Mouse (Mus musculus) sigmoid colon, adult 10 weeks (tissue): ENCODE data around the gene Fbxw13. TPM values are rescaled to one million over a fixed set of nuclear protein-coding genes. Genes with fewer than 3 reads are reported as not detected.

ENCODE experiments used
- polyA plus RNA-seq: library from polyadenylated mRNA; stranded (reverse); fragments of 350-450 nt; fragmentation: Illumina TruSeq; extraction: RNeasy Lipid Tissue Mini Kit (QIAGEN cat#74804); gene quantifications from one replicate; pipeline ENCODE4 v1.2.3, GENCODE M21; 2014; ENCODE audit warnings: low read depth, low replicate concordance

The Fbxw13 gene
- polyA plus RNA-seq: 0.50 TPM

GRCm38 (mm10) chr9:109195875-109196274, at the start of gene Fbxw13:
Gene Fbxw13, minus strand, starts transcription at chr9:109195975.

DNA sequence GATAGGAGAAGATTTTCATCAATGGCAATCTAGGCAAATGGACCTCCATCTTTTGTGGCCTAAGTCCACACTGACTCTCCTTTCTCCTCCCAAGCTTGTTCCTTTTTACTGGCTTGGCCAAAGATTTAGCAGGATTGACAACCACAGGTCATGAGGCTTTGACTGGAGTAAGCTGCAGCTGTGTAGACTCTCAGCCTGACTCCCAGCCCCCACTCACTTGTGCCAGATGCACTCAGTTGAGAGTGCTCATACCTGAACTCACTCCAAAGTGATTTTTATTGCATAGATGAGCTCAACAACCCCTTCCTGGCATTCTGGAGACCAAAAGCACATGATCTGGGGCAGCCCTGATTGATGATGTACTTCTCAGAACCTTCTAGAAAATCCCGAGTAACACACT, 38.9 kb upstream of the Fbxw13 start, which contains the start of gene Fbxw20:
Fbxw20 (minus strand) TSS at position 101 of the 400 bp plus-strand sequence.

DNA sequence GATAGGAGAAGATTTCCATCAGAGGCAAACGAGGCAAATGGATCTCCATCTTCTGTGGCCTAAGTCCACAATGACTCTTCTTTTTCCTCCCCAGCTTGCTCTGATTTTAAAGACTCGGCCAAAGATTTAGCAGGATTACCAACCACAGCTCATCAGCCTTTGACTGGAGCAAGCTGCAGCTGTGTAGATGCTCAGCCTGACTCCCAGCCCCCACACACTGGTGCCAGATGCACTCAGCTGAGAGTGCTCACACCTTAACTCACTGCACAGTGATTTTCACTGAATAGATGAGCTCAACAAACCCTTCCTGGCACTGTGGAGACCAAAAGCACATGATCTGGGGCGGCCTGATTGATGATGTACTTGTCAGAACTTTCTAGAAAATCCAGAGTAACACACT, 33.8 kb downstream of the Fbxw13 start, which contains the start of gene Fbxw21:
Fbxw21 (minus strand) TSS at position 101 of the 400 bp plus-strand sequence.

Other genes starting within 250 kb of the Fbxw13 start
- not detected for gene Col7a1, start 242.4 kb downstream of the Fbxw13 start, polyA plus RNA-seq
- not detected for gene Ucn2, start 210.0 kb downstream of the Fbxw13 start, polyA plus RNA-seq
- 2.1 TPM for gene Pfkfb4, start 204.2 kb downstream of the Fbxw13 start, polyA plus RNA-seq
- gene Shisa5, start 157.4 kb downstream of the Fbxw13 start, polyA plus RNA-seq: 38.0 TPM
- not detected for gene Trex1, start 136.2 kb downstream of the Fbxw13 start, polyA plus RNA-seq
- 6.4 TPM for gene Atrip, start 121.9 kb downstream of the Fbxw13 start, polyA plus RNA-seq
- gene Ccdc51, start 113.5 kb downstream of the Fbxw13 start, polyA plus RNA-seq: 1.5 TPM
- gene Tma7, start 113.4 kb downstream of the Fbxw13 start, polyA plus RNA-seq: 568 TPM
- 0.47 TPM for gene Plxnb1, start 100.6 kb downstream of the Fbxw13 start, polyA plus RNA-seq
- not detected for gene Fbxw21, start 33.9 kb downstream of the Fbxw13 start, polyA plus RNA-seq
- not detected for gene Fbxw20, start 38.8 kb upstream of the Fbxw13 start, polyA plus RNA-seq
- not detected for gene Fbxw14, start 91.7 kb upstream of the Fbxw13 start, polyA plus RNA-seq
- not detected for gene Fbxw28, start 143.7 kb upstream of the Fbxw13 start, polyA plus RNA-seq
- gene Fbxw22, start 208.3 kb upstream of the Fbxw13 start, polyA plus RNA-seq: 2.3 TPM